Mouse (Mus musculus) liver, embryonic 13.5 days (tissue): ENCODE results near the gene Mt3. TPM values are rescaled to one million over a fixed set of nuclear protein-coding genes. Genes with fewer than 3 reads are reported as not detected.
A peak's percentile ranks its signal among the peaks of the same experiment; 100 is the strongest.

ENCODE experiments used
- ATAC-seq: fragments of 200-750 bp; cut with Nextera tagmentation; 2 replicates; pipeline ENCODE4 v1.8.0; 2017; ENCODE audit warnings: low read depth, mild to moderate bottlenecking, moderate number of reproducible peaks, moderate library complexity
- DNase-seq: peaks from one replicate; pipeline ENCODE4 v3.0.0; 2022
- H3K27ac ChIP-seq: fragments of 300-500 bp; sonication (generic); 2 replicates; pipeline ENCODE4 v1.5.1; 2015; ENCODE audit warnings: moderate library complexity, mild to moderate bottlenecking, inconsistent platforms
- H3K27me3 ChIP-seq: fragments of 300-500 bp; sonication (generic); 2 replicates; pipeline ENCODE4 v1.6.1; 2015; ENCODE audit warnings: mild to moderate bottlenecking, inconsistent platforms
- H3K36me3 ChIP-seq: fragments of 300-500 bp; sonication (generic); 2 replicates; pipeline ENCODE4 v1.6.1; 2015; ENCODE audit warnings: mild to moderate bottlenecking, inconsistent platforms
- H3K4me1 ChIP-seq: fragments of 300-500 bp; sonication (generic); replicated peaks from 2 replicates; pipeline ENCODE4 v1.6.1; 2015; ENCODE audit warnings: inconsistent platforms
- H3K4me2 ChIP-seq: fragments of 300-500 bp; sonication (generic); 2 replicates; pipeline ENCODE4 v1.6.1; 2015; ENCODE audit warnings: inconsistent platforms, mild to moderate bottlenecking, moderate library complexity
- H3K4me3 ChIP-seq: fragments of 300-500 bp; sonication (generic); replicated peaks from 2 replicates; pipeline ENCODE4 v1.5.1; 2015; ENCODE audit warnings: mild to moderate bottlenecking, inconsistent platforms
- H3K9ac ChIP-seq: fragments of 300-500 bp; sonication (generic); 2 replicates; pipeline ENCODE4 v1.6.1; 2015; ENCODE audit warnings: mild to moderate bottlenecking, inconsistent platforms
- H3K9me3 ChIP-seq: fragments of 300-500 bp; sonication (generic); replicated peaks from 2 replicates; pipeline ENCODE4 v1.6.1; 2016; ENCODE audit warnings: inconsistent platforms
- WGBS: fragments of 180-500 bp; shearing (Covaris S2); methylation state at CpG from one replicate; pipeline ENCODE4 v1.1.7; 2015; ENCODE audit not compliant: insufficient replicate concordance; 5-methylcytosine and 5-hydroxymethylcytosine counted together
- polyA plus RNA-seq: library from polyadenylated mRNA; unstranded; fragments of >200 nt; fragmentation: Nextera tagmentation; extraction: Ambion mirVana; gene quantifications from 2 replicates; pipeline ENCODE4 v1.2.1, GENCODE M21; 2015

The Mt3 gene
- polyA plus RNA-seq: 0.45 and 0.47 TPM in 2 replicates

GRCm38 (mm10) chr8:94152513-94153300 lies at the start of gene Mt3:
Gene Mt3 (plus strand): TSS chr8:94152607.
- Histone ChIP-seq H3K4me3 (peak within 1 kb of the TSS; percentile 37), H3K9me3 (no peaks in the 10 kb centered on the region), H3K4me2 (peak within 1 kb of the TSS; percentile 63), H3K9ac (peak within 1 kb of the TSS; percentile 61; the same call in 1 of the 2 replicates), H3K4me1 (peaks cover 50% of the 10 kb centered on the region), H3K27me3 (peaks cover 52% of the 10 kb centered on the region), H3K27ac (peak within 1 kb of the TSS; percentile 80), H3K36me3 (no peaks in the 10 kb centered on the region)
- DNase-seq (peak; percentile 20), ATAC-seq (peak; percentile 60)
- WGBS: 3% methylated on average over 29 of the region's 29 CpGs

GRCm38 (mm10) chr8:94104146-94104545 lies 48.3 kb upstream of the Mt3 start:
- H3K9ac ChIP-seq: no peak overlapping the region
- DNase-seq: no peak
- H3K27ac ChIP-seq: no peak overlapping the region
- 52% methylated on average over 5 of the region's 5 CpGs for WGBS
- no peak overlapping the region for H3K4me2 ChIP-seq
- H3K27me3 ChIP-seq: peaks cover 40% of the 10 kb centered on the region
- no peak for ATAC-seq
- peaks cover 26% of the 10 kb centered on the region for H3K4me1 ChIP-seq
- no peaks in the 10 kb centered on the region for H3K36me3 ChIP-seq
- H3K4me3 ChIP-seq: no peak overlapping the region
- H3K9me3 ChIP-seq: no peaks in the 10 kb centered on the region

DNA sequence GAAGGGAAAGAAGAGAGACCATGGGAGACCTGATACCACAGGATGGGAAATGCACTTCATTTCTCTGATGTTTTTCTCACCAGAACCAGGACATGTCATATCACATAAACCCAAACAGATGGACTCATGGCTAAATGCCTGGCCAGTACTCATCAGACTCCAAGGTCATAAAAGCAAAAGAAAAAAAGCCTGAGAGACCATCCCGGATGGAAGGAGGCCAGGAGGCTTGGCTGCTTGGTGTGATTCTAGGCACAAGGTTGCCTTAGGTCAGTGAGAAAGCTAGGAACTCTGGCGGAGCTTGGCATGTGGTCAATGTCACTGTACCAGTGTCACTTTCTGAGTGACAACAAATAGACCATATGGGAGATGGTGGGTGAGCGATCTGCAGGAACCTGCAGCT lies 44.5 kb upstream of the Mt3 start:
- no peak overlapping the region for H3K9ac ChIP-seq
- no peaks in the 10 kb centered on the region for H3K9me3 ChIP-seq
- no peak for DNase-seq
- H3K36me3 ChIP-seq: no peaks in the 10 kb centered on the region
- ATAC-seq: no peak
- no peak overlapping the region for H3K4me3 ChIP-seq
- peaks cover 10% of the 10 kb centered on the region for H3K27me3 ChIP-seq
- no peak overlapping the region for H3K4me2 ChIP-seq
- WGBS: 65% methylated on average over 3 of the region's 3 CpGs
- peak overlapping the region; percentile 62 for H3K27ac ChIP-seq
- peaks cover 61% of the 10 kb centered on the region for H3K4me1 ChIP-seq

- no peaks in the 10 kb centered on the region for H3K36me3 ChIP-seq
- H3K27ac ChIP-seq: peak overlapping the region; percentile 94
- 36% methylated on average over 6 of the region's 6 CpGs for WGBS
- H3K4me2 ChIP-seq: peak overlapping the region; percentile 46
- no peaks in the 10 kb centered on the region for H3K9me3 ChIP-seq
- H3K4me1 ChIP-seq: peaks cover 70% of the 10 kb centered on the region
- DNase-seq (peak; percentile 74), ATAC-seq (peak; percentile 98)
- H3K4me3 ChIP-seq: no peak overlapping the region
- no peaks in the 10 kb centered on the region for H3K27me3 ChIP-seq
- H3K9ac ChIP-seq: peak overlapping the region; percentile 56; the same call in 1 of the 2 replicates
Measured at GRCm38 (mm10) chr8:94109396-94109795, 43.0 kb upstream of the Mt3 start.

DNA sequence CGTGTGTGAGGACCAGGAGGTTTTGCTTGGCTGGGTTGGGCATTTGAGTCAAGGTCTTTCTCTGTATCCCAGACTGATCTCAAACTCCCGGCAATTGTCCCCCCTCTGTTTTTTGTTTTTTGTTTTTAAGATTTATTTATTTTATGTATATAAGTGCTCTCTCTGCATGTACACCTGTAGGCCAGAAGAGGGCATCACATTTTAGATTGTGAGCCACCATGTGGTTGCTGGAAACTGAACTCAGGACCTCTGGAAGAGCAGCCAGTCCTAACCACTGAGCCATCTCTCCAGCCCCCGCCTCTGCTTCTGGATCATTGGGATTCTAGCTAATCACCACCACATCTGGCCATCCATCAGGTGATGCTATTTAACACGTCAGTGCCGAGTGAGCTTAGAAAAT lies 42.6 kb upstream of the Mt3 start:
- no peaks in the 10 kb centered on the region for H3K36me3 ChIP-seq
- peak overlapping the region; percentile 94 for H3K27ac ChIP-seq
- H3K4me3 ChIP-seq: no peak overlapping the region
- H3K27me3 ChIP-seq: no peaks in the 10 kb centered on the region
- H3K4me2 ChIP-seq: peak overlapping the region; percentile 46
- peak; percentile 19; the same call in 1 of the 2 replicates for ATAC-seq
- WGBS: 68% methylated on average over 5 of the region's 5 CpGs
- H3K9ac ChIP-seq: peak overlapping the region; percentile 56; the same call in 1 of the 2 replicates
- H3K4me1 ChIP-seq: peaks cover 70% of the 10 kb centered on the region
- H3K9me3 ChIP-seq: no peaks in the 10 kb centered on the region
- DNase-seq: no peak

DNA sequence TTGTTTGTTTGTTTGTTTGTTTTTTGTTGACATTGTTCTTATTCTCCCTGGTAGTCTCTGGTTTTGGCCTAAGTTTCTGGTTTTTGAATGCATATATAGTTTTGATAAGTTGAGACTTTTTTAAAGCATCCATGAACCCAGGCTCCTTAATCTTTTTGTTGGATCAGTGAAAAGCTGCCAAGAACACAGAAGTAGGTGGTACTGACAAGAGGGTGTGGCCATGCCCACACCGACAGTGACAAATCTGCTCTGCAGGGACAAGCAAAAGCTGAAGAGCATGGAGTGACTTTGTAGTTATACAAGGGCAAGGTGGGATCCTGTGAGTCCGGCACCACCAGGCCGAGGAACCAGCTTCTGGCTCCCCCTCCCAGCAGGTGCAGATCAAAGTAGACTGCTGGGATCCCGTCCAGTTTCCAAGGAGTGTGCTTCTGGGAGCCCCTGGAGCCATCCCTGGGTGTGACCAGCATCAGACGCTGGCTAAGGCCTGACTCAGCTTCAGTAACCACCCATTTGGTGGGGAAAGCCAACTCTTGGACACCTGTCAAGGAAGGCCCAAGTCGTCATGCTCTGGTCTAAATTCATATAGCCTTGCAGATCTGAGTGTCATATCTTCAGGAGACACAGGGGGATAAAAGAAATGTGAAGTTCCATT lies 41.8 kb upstream of the Mt3 start:
- Histone ChIP-seq H3K9ac (no peak overlapping the region), H3K27ac (peak overlapping the region; percentile 94), H3K4me1 (peaks cover 70% of the 10 kb centered on the region), H3K4me3 (no peak overlapping the region), H3K36me3 (no peaks in the 10 kb centered on the region), H3K27me3 (no peaks in the 10 kb centered on the region), H3K4me2 (peak overlapping the region; percentile 48), H3K9me3 (no peaks in the 10 kb centered on the region)
- ATAC-seq: peak; percentile 27; the same call in 1 of the 2 replicates
- DNase-seq: no peak
- WGBS: 55% methylated on average over 6 of the region's 6 CpGs

GRCm38 (mm10) chr8:94113435-94113834 lies 39.0 kb upstream of the Mt3 start:
- no peak for ATAC-seq
- H3K4me3 ChIP-seq: no peak overlapping the region
- H3K9ac ChIP-seq: peak overlapping the region; percentile 33; the same call in 1 of the 2 replicates
- H3K4me2 ChIP-seq: peak overlapping the region; percentile 44
- no peak for DNase-seq
- 29% methylated on average over 1 of the region's 1 CpGs for WGBS
- 0 out of 2 replicates have a peak, but pooled peaks cover 7% of the 10 kb centered on the region for H3K27me3 ChIP-seq
- no peaks in the 10 kb centered on the region for H3K9me3 ChIP-seq
- peaks cover 55% of the 10 kb centered on the region for H3K4me1 ChIP-seq
- H3K27ac ChIP-seq: peak overlapping the region; percentile 71
- no peaks in the 10 kb centered on the region for H3K36me3 ChIP-seq

GRCm38 (mm10) chr8:94113972-94114371 lies 38.4 kb upstream of the Mt3 start:
- Histone ChIP-seq H3K36me3 (no peaks in the 10 kb centered on the region), H3K4me3 (no peak overlapping the region), H3K4me2 (no peak overlapping the region), H3K27ac (peak overlapping the region; percentile 71; the same call in 1 of the 2 replicates), H3K9me3 (no peaks in the 10 kb centered on the region), H3K27me3 (0 out of 2 replicates have a peak, but pooled peaks cover 7% of the 10 kb centered on the region), H3K4me1 (peaks cover 55% of the 10 kb centered on the region), H3K9ac (no peak overlapping the region)
- no peak for DNase-seq
- no peak for ATAC-seq
- WGBS: 74% methylated on average over 2 of the region's 2 CpGs

- H3K4me1 ChIP-seq: peaks cover 24% of the 10 kb centered on the region
- DNase-seq (peak; percentile 60), ATAC-seq (peak; percentile 99)
- H3K9ac ChIP-seq: peak overlapping the region; percentile 18
- H3K4me3 ChIP-seq: no peak overlapping the region
- H3K9me3 ChIP-seq: no peaks in the 10 kb centered on the region
- peak overlapping the region; percentile 11; the same call in 1 of the 2 replicates for H3K4me2 ChIP-seq
- 19% methylated on average over 6 of the region's 6 CpGs for WGBS
- H3K27me3 ChIP-seq: peaks cover 7% of the 10 kb centered on the region; the same call in 1 of the 2 replicates
- no peaks in the 10 kb centered on the region for H3K36me3 ChIP-seq
- peak overlapping the region; percentile 58; the same call in 1 of the 2 replicates for H3K27ac ChIP-seq
Measured at GRCm38 (mm10) chr8:94118776-94119430, 33.5 kb upstream of the Mt3 start.

DNA sequence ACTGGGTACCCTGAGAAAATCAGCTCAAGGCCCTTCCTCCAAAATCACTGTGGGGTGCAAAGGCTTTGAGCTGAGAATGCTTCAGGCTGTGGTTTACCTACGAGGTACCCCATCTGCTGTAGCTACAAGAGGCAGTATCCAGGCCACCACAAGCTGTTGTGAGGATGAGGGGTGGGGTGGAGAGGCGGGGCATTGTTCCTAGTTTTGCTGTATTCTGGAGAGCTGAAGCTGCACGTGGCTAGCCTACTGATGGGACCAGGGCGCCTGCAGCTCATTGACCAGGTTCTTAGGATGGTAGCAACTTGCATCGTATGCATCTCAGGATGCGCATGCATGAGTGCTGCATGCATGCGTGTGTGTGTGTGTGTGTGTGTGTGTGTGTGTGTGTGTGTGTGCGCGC lies 30.8 kb upstream of the Mt3 start:
- Histone ChIP-seq H3K36me3 (no peaks in the 10 kb centered on the region), H3K9me3 (no peaks in the 10 kb centered on the region), H3K9ac (no peak overlapping the region), H3K4me3 (no peak overlapping the region), H3K4me2 (no peak overlapping the region), H3K4me1 (peaks cover 24% of the 10 kb centered on the region), H3K27ac (no peak overlapping the region), H3K27me3 (peaks cover 6% of the 10 kb centered on the region; the same call in 1 of the 2 replicates)
- DNase-seq: no peak
- WGBS: 74% methylated on average over 9 of the region's 9 CpGs
- no peak for ATAC-seq
